Comparison of ENCODE assay signal across 26 mouse cellular contexts in genomic region chr4:132803876-132804275, GRCm38 (mm10). TPM values are rescaled to one million over a fixed set of nuclear protein-coding genes. Genes with fewer than 3 reads are reported as not detected.
DNase-seq lines count a peak whose midpoint lies in the region; TF ChIP-seq lines count a peak whose summit lies in the region.
"Had no signal": no experiment of that assay in that cellular context is flagged by ENCODE, and none has a peak within 500 bp of the region (broad histone marks: within the 10 kb centered on the region; RNA-seq: fewer than 3 reads in every experiment).

No protein-coding gene starts in this region.

- in situ Hi-C loops in CH12.LX (cut with MboI; ENCODE audit: low pct_ligation_motif_present, low pct_unique_long_range_greater_than_20kb, low sequenced_read_pairs) = no loop called here

- no peak overlapping the region for H3K4me3 ChIP-seq in heart, embryonic 10.5 days
- H3K4me3 ChIP-seq in CH12.LX (replicated peaks in 1 of 3; ENCODE audit: low read depth in 2 of 3, low read length in 2 of 3, poor library complexity in 1 of 3) = no peak overlapping the region
- no peak overlapping the region for H3K4me3 ChIP-seq in bone marrow macrophage, adult 2 months (ENCODE audit: insufficient read depth, low read length)
- no peak overlapping the region for H3K4me3 ChIP-seq in lung, adult 2 months (replicated peaks; ENCODE audit: extremely low read depth, low read depth, low read length)
- H3K4me3 ChIP-seq: embryonic facial prominence, embryonic 10.5 days; embryonic facial prominence, embryonic 13.5 days; erythroblast, embryonic 14.5 days; forebrain, embryonic 13.5 days; gastrocnemius, adult 2 months; heart, embryonic 13.5 days had no signal

- DNase-seq in heart, adult 11 months = peak; percentile 90
- DNase-seq in heart, embryonic 10.5 days (ENCODE audit: low spot score) = no peak
- DNase-seq in CH12.LX (ENCODE audit: extremely low read depth) = no peak
- no peak for DNase-seq in urinary bladder, adult 2 months (ENCODE audit: low spot score)
- DNase-seq in lung, adult 2 months = no peak
- DNase-seq: adrenal gland, postnatal 10 days; cerebellum, adult 11-12 months; cerebellum, adult 8-10 months; cerebellum, postnatal 10 days; cerebellum, postnatal 36 days; embryo, embryonic 11 days; forebrain, postnatal 0 days; gastrocnemius, adult 2 months; gastrocnemius, postnatal 14 days; heart, postnatal 14 days; heart, postnatal 4 days had no signal

- TF ChIP-seq EP300 in CH12.LX (IDR thresholded peaks at IDR 0.05; ENCODE audit: low read length) = no peak

- peaks cover 16% of the 10 kb centered on the region for H3K4me1 ChIP-seq in heart, embryonic 10.5 days
- H3K4me1 ChIP-seq in CH12.LX (ENCODE audit: control insufficient read depth in 1 of 2, insufficient read depth in 2 of 2) = peaks cover 15 to 65% of the 10 kb centered on the region in 2 experiments
- peaks cover 65% of the 10 kb centered on the region for H3K4me1 ChIP-seq in bone marrow macrophage, adult 2 months (ENCODE audit: control insufficient read depth, insufficient read depth, low read length)
- no peaks in the 10 kb centered on the region for H3K4me1 ChIP-seq in lung, adult 2 months (ENCODE audit: control insufficient read depth, insufficient read depth, low read length)
- H3K4me1 ChIP-seq: embryonic facial prominence, embryonic 10.5 days; embryonic facial prominence, embryonic 13.5 days; forebrain, embryonic 13.5 days had no signal

- H3K36me3 ChIP-seq in heart, embryonic 10.5 days = no peaks in the 10 kb centered on the region
- no peaks in the 10 kb centered on the region for H3K36me3 ChIP-seq in CH12.LX (replicated peaks in 1 of 2; ENCODE audit: control insufficient read depth in 1 of 2, insufficient read depth in 1 of 2, low read length in 1 of 2)
- H3K36me3 ChIP-seq: embryonic facial prominence, embryonic 10.5 days; embryonic facial prominence, embryonic 13.5 days; heart, embryonic 13.5 days had no signal

- no peak overlapping the region for H3K4me2 ChIP-seq in CH12.LX (ENCODE audit: insufficient read depth, low read depth, poor library complexity, severe bottlenecking)
- H3K4me2 ChIP-seq: embryonic facial prominence, embryonic 13.5 days; forebrain, embryonic 13.5 days; heart, embryonic 13.5 days; hindbrain, embryonic 14.5 days had no signal

- H3K9me3 ChIP-seq in heart, embryonic 10.5 days = no peaks in the 10 kb centered on the region
- H3K9me3 ChIP-seq in CH12.LX (replicated peaks; ENCODE audit: low read length) = no peaks in the 10 kb centered on the region
- H3K9me3 ChIP-seq: embryonic facial prominence, embryonic 10.5 days; embryonic facial prominence, embryonic 13.5 days; forebrain, embryonic 13.5 days; heart, embryonic 13.5 days had no signal

- TF ChIP-seq RAD21 in CH12.LX (IDR thresholded peaks at IDR 0.05; ENCODE audit: low read depth, low read length) = no peak

- no peaks in the 10 kb centered on the region for H3K79me2 ChIP-seq in CH12.LX (replicated peaks; ENCODE audit: control insufficient read depth, extremely low read depth, insufficient read depth, poor library complexity, severe bottlenecking)

- no peaks in the 10 kb centered on the region for H3K27me3 ChIP-seq in heart, embryonic 10.5 days (ENCODE audit: insufficient read depth, poor library complexity, severe bottlenecking)
- H3K27me3 ChIP-seq in CH12.LX (replicated peaks) = no peaks in the 10 kb centered on the region
- H3K27me3 ChIP-seq: embryonic facial prominence, embryonic 13.5 days; forebrain, embryonic 13.5 days; heart, embryonic 13.5 days; Patski had no signal

- WGBS in heart, embryonic 10.5 days = 94% methylated on average over 7 of the region's 7 CpGs
- WGBS in lung, adult 2 months = 94% methylated on average over 7 of the region's 7 CpGs

- TF ChIP-seq POLR2A in CH12.LX (IDR thresholded peaks at IDR 0.05; ENCODE audit: low read depth, low read length) = no peak
- no peak for TF ChIP-seq POLR2A in bone marrow macrophage, adult 2 months (IDR thresholded peaks at IDR 0.05; ENCODE audit: borderline replicate concordance, low read depth, low read length)
- TF ChIP-seq POLR2A in lung, adult 2 months (IDR thresholded peaks at IDR 0.05; ENCODE audit: borderline replicate concordance, extremely low read depth, low read depth, low read length) = no peak

- no peak for TF ChIP-seq CTCF in CH12.LX (conservative IDR thresholded peaks at IDR 0.05 in 1 of 2, IDR thresholded peaks at IDR 0.05 in 1 of 2; ENCODE audit: low read depth in 2 of 2, low read length in 2 of 2)
- no peak for TF ChIP-seq CTCF in bone marrow macrophage, adult 2 months (IDR thresholded peaks at IDR 0.05; ENCODE audit: low read depth, low read length)
- no peak for TF ChIP-seq CTCF in lung, adult 2 months (IDR thresholded peaks at IDR 0.05; ENCODE audit: insufficient read depth, low read length)

- dilution Hi-C loops in CH12.LX (cut with MboI; ENCODE audit: extremely low pct_ligation_motif_present, extremely low pct_unique_long_range_greater_than_20kb, low sequenced_read_pairs) = no loop called here

- no peak overlapping the region for H3K27ac ChIP-seq in heart, embryonic 10.5 days
- H3K27ac ChIP-seq in CH12.LX (ENCODE audit: insufficient read depth, low read depth) = peak overlapping the region; percentile 95; the same call in 1 of the 2 replicates
- H3K27ac ChIP-seq in bone marrow macrophage, adult 2 months (ENCODE audit: insufficient read depth, low read depth, low read length) = peak overlapping the region; percentile 89
- H3K27ac ChIP-seq: embryonic facial prominence, embryonic 10.5 days; embryonic facial prominence, embryonic 13.5 days; forebrain, embryonic 13.5 days; heart, embryonic 13.5 days; hindbrain, embryonic 14.5 days; hindbrain, postnatal 0 days had no signal

- H3K9ac ChIP-seq in CH12.LX (ENCODE audit: insufficient read depth, low read depth) = no peak overlapping the region
- H3K9ac ChIP-seq: embryonic facial prominence, embryonic 13.5 days; forebrain, embryonic 13.5 days; forebrain, postnatal 0 days; heart, embryonic 13.5 days; hindbrain, embryonic 14.5 days had no signal

TF ChIP-seq in CH12.LX, 34 proteins besides CTCF, POLR2A, EP300 and RAD21:
- no peak for TF ChIP-seq UBTF (IDR thresholded peaks at IDR 0.05; ENCODE audit: low read depth, low read length)
- TF ChIP-seq ZC3H11A (IDR thresholded peaks at IDR 0.05; ENCODE audit: low read depth, low read length) = no peak
- TF ChIP-seq SIN3A (IDR thresholded peaks at IDR 0.05; ENCODE audit: low read length) = no peak
- TF ChIP-seq MXI1 (IDR thresholded peaks at IDR 0.05; ENCODE audit: low read depth, low read length) = no peak
- TF ChIP-seq IRF4 (IDR thresholded peaks at IDR 0.05; ENCODE audit: low read depth, low read length) = no peak

RNA-seq across cellular contexts. Expression of gene Themis2, which starts 7.7 kb away (rescaled TPM):
- 0.27 and 0.40 TPM in 2 replicates for polyA plus RNA-seq in heart, embryonic 10.5 days (2016; fragmentation: Nextera tagmentation; extraction: Ambion mirVana)
- 14.2 and 17.1 TPM in 2 replicates for total RNA-seq in CH12.LX (2012; rRNA removed)
- total RNA-seq in CH12.LX (2014; rRNA removed) = 9.3 and 10.2 TPM in 2 replicates
- polyA plus RNA-seq in CH12.LX (2012; ENCODE audit: insufficient read length, low read depth) = 30.7 and 35.7 TPM in 2 replicates
- 132 and 141 TPM in 2 replicates for polyA plus RNA-seq in bone marrow macrophage, adult 2 months (2012; ENCODE audit: insufficient read depth, insufficient read length, missing spikeins)
- 5.0 and 7.6 TPM in 2 replicates for polyA plus RNA-seq in urinary bladder, adult 2 months (2012; rRNA removed)
- polyA plus RNA-seq in lung, adult 2 months (2012; rRNA removed) = 13.6 and 16.5 TPM in 2 replicates
- polyA plus RNA-seq: C2C12, Patski had no signal

RNA-seq across cellular contexts. Expression of gene Rpa2, which starts 35.7 kb away (rescaled TPM):
- 107 and 131 TPM in 2 replicates for polyA plus RNA-seq in heart, embryonic 10.5 days (2016; fragmentation: Nextera tagmentation; extraction: Ambion mirVana)
- 80.2 and 108 TPM in 2 replicates for total RNA-seq in CH12.LX (2012; rRNA removed)
- total RNA-seq in CH12.LX (2014; rRNA removed) = 142 and 157 TPM in 2 replicates
- polyA plus RNA-seq in CH12.LX (2012; ENCODE audit: insufficient read length, low read depth) = 97.9 and 103 TPM in 2 replicates
- polyA plus RNA-seq in bone marrow macrophage, adult 2 months (2012; ENCODE audit: insufficient read depth, insufficient read length, missing spikeins) = 18.4 and 21.8 TPM in 2 replicates
- 13.3 and 16.8 TPM in 2 replicates for polyA plus RNA-seq in urinary bladder, adult 2 months (2012; rRNA removed)
- 9.7 and 9.9 TPM in 2 replicates for polyA plus RNA-seq in lung, adult 2 months (2012; rRNA removed)

RNA-seq across cellular contexts. Expression of gene Ppp1r8, which starts 39.1 kb away (rescaled TPM):
- 43.1 and 49.1 TPM in 2 replicates for polyA plus RNA-seq in heart, embryonic 10.5 days (2016; fragmentation: Nextera tagmentation; extraction: Ambion mirVana)
- total RNA-seq in CH12.LX (2012; rRNA removed) (89.0 and 105 TPM in 2 replicates), CH12.LX (2014; rRNA removed) (141 and 153 TPM in 2 replicates)
- 107 and 113 TPM in 2 replicates for polyA plus RNA-seq in CH12.LX (2012; ENCODE audit: insufficient read length, low read depth)
- 24.3 and 28.5 TPM in 2 replicates for polyA plus RNA-seq in bone marrow macrophage, adult 2 months (2012; ENCODE audit: insufficient read depth, insufficient read length, missing spikeins)
- 39.4 and 46.7 TPM in 2 replicates for polyA plus RNA-seq in urinary bladder, adult 2 months (2012; rRNA removed)
- 20.9 and 29.9 TPM in 2 replicates for polyA plus RNA-seq in lung, adult 2 months (2012; rRNA removed)

RNA-seq across cellular contexts. Expression of gene Smpdl3b, which starts 46.8 kb away (rescaled TPM):
- polyA plus RNA-seq in heart, embryonic 10.5 days (2016; fragmentation: Nextera tagmentation; extraction: Ambion mirVana) = 6.2 and 7.3 TPM in 2 replicates
- 20.9 and 24.0 TPM in 2 replicates for total RNA-seq in CH12.LX (2012; rRNA removed)
- total RNA-seq in CH12.LX (2014; rRNA removed) = 3.6 and 4.6 TPM in 2 replicates
- 2.9 TPM in 2 replicates for polyA plus RNA-seq in CH12.LX (2012; ENCODE audit: insufficient read length, low read depth)
- 8.8 and 9.1 TPM in 2 replicates for polyA plus RNA-seq in bone marrow macrophage, adult 2 months (2012; ENCODE audit: insufficient read depth, insufficient read length, missing spikeins)
- 24.0 and 26.4 TPM in 2 replicates for polyA plus RNA-seq in urinary bladder, adult 2 months (2012; rRNA removed)
- 4.7 and 6.6 TPM in 2 replicates for polyA plus RNA-seq in lung, adult 2 months (2012; rRNA removed)
